23 mouse cellular contexts compared by ENCODE assay signal in genomic region chr7:82112046-82112445, GRCm38 (mm10).
"Had no signal": no experiment of that assay in that cellular context is flagged by ENCODE, and none has a peak within 500 bp of the region (broad histone marks: within the 10 kb centered on the region; RNA-seq: fewer than 3 reads in every experiment).

No protein-coding gene starts in this region.

- H3K36me3 ChIP-seq: kidney, embryonic 15.5 days; limb, embryonic 13.5 days; liver, embryonic 12.5 days; liver, embryonic 15.5 days; lung, embryonic 15.5 days; midbrain, embryonic 15.5 days; neural tube, embryonic 12.5 days; neural tube, embryonic 15.5 days; stomach, embryonic 15.5 days had no signal

- H3K27ac ChIP-seq: kidney, embryonic 15.5 days; left cerebral cortex, adult 2 months; limb, embryonic 13.5 days; liver, embryonic 12.5 days; liver, embryonic 15.5 days; lung, embryonic 15.5 days; midbrain, embryonic 15.5 days; neural tube, embryonic 12.5 days; neural tube, embryonic 15.5 days; stomach, embryonic 15.5 days had no signal

- DNase-seq: kidney, adult 8-10 months; kidney, postnatal 10 days; kidney, postnatal 36 days; layer of hippocampus, postnatal 36 days; liver; lung, adult 18-20 months; lung, postnatal 10 days; lung, postnatal 36 days; retina, postnatal 1 day; right cerebral cortex, postnatal 25 days; spleen, adult 18-20 months; thymus, postnatal 25 days had no signal

- H3K27me3 ChIP-seq: kidney, embryonic 15.5 days; limb, embryonic 13.5 days; liver, embryonic 12.5 days; liver, embryonic 15.5 days; lung, embryonic 15.5 days; midbrain, embryonic 15.5 days; neural tube, embryonic 12.5 days; neural tube, embryonic 15.5 days; stomach, embryonic 15.5 days had no signal

- H3K9me3 ChIP-seq: kidney, embryonic 15.5 days; limb, embryonic 13.5 days; liver, embryonic 12.5 days; liver, embryonic 15.5 days; lung, embryonic 15.5 days; megakaryocyte, embryonic 14.5 days; midbrain, embryonic 15.5 days; neural tube, embryonic 12.5 days; neural tube, embryonic 15.5 days; stomach, embryonic 15.5 days had no signal

- H3K4me3 ChIP-seq: kidney, embryonic 15.5 days; left cerebral cortex, adult 2 months; limb, embryonic 13.5 days; liver, embryonic 12.5 days; liver, embryonic 15.5 days; lung, embryonic 15.5 days; megakaryocyte, embryonic 14.5 days; midbrain, embryonic 15.5 days; neural tube, embryonic 12.5 days; neural tube, embryonic 15.5 days; stomach, embryonic 15.5 days had no signal

- H3K4me1 ChIP-seq: kidney, embryonic 15.5 days; liver, embryonic 12.5 days; liver, embryonic 15.5 days; lung, embryonic 15.5 days; megakaryocyte, embryonic 14.5 days; midbrain, embryonic 15.5 days; neural tube, embryonic 12.5 days; neural tube, embryonic 15.5 days; stomach, embryonic 15.5 days had no signal
